Mouse (Mus musculus) right cerebral cortex, postnatal 4 days (tissue): Measurements from ENCODE around the gene Pcolce.
A peak's percentile ranks its signal among the peaks of the same experiment; 100 is the strongest.

Experiments
- DNase-seq: peaks from one replicate; pipeline ENCODE4 v3.0.0-alpha.2; 2022

Pcolce gene

GRCm38 (mm10) chr5:137584976-137585375 is 28.6 kb downstream of the Pcolce start:
- peak; percentile 70 for DNase-seq

- DNase-seq: peak; percentile 76
These were observed 29.9 kb downstream of the Pcolce start for GRCm38 (mm10) chr5:137583670-137584169.

- DNase-seq: no peak
These were observed 30.9 kb downstream of the Pcolce start for GRCm38 (mm10) chr5:137582702-137583101.

GRCm38 (mm10) chr5:137580246-137580645 is 33.3 kb downstream of the Pcolce start:
- DNase-seq: no peak

- peak; percentile 49 for DNase-seq
These were observed 39.1 kb downstream of the Pcolce start for GRCm38 (mm10) chr5:137574470-137574901.

- no peak for DNase-seq
These were observed 42.6 kb downstream of the Pcolce start for GRCm38 (mm10) chr5:137570691-137571586.

GRCm38 (mm10) chr5:137570181-137570580 is 43.4 kb downstream of the Pcolce start:
- no peak for DNase-seq

GRCm38 (mm10) chr5:137569665-137570064 is 43.9 kb downstream of the Pcolce start, which contains the start of gene Tfr2:
Gene Tfr2 (plus strand): TSS chr5:137569840.
- no peak for DNase-seq

GRCm38 (mm10) chr5:137569031-137569430 is 44.6 kb downstream of the Pcolce start:
- DNase-seq: no peak

- DNase-seq: no peak
These were observed 45.3 kb downstream of the Pcolce start for GRCm38 (mm10) chr5:137568223-137568798.

GRCm38 (mm10) chr5:137566416-137566815 is 47.2 kb downstream of the Pcolce start:
- DNase-seq: no peak

GRCm38 (mm10) chr5:137565744-137566143 is 47.8 kb downstream of the Pcolce start:
- no peak for DNase-seq

- no peak for DNase-seq
These were observed 50.6 kb downstream of the Pcolce start for GRCm38 (mm10) chr5:137562965-137563364.

GRCm38 (mm10) chr5:137561556-137561955 is 52.0 kb downstream of the Pcolce start:
- no peak for DNase-seq
